Mouse (Mus musculus): ENCODE measurements around the gene Oaz1. TPM values are rescaled to one million over a fixed set of nuclear protein-coding genes. Genes with fewer than 3 reads are reported as not detected.
A peak's percentile ranks its signal among the peaks of the same experiment; 100 is the strongest.

The Oaz1 gene
- polyA plus RNA-seq, 2 experiments, result 882 to 1,813 TPM

GRCm38 (mm10) chr10:80841685-80842084, 15.2 kb downstream of the Oaz1 start:
- Histone ChIP-seq H3K4me3 (replicated peaks; ENCODE audit: low read length) (no peak overlapping the region), H3K9me3 (ENCODE audit: control insufficient read depth, low read length) (no peaks in the 10 kb centered on the region), H3K36me3 (ENCODE audit: control insufficient read depth, insufficient read depth, low read length) (no peaks in the 10 kb centered on the region), H3K4me1 (ENCODE audit: control insufficient read depth, insufficient read depth, low read length) (no peaks in the 10 kb centered on the region), H3K27ac (replicated peaks; ENCODE audit: low read depth, low read length) (no peak overlapping the region), H3K27me3 (ENCODE audit: control insufficient read depth, insufficient read depth, low read length) (peaks cover 44% of the 10 kb centered on the region), H3K9ac (ENCODE audit: low read depth, low read length, severe bottlenecking) (no peak overlapping the region), H3K4me2 (replicated peaks; ENCODE audit: low read depth, low read length, severe bottlenecking) (no peak overlapping the region)
- DNase-seq (ENCODE audit: low spot score) (no peak), ATAC-seq (ENCODE audit: low FRiP score, low read depth) (no peak)
- TF ChIP-seq POLR2A (IDR thresholded peaks at IDR 0.05; ENCODE audit: borderline replicate concordance, extremely low read depth, insufficient read depth, insufficient read length), result no peak
- 82% methylated on average over 2 of the region's 2 CpGs for WGBS

- Histone ChIP-seq H3K9me3 (ENCODE audit: control insufficient read depth, low read length) (no peaks in the 10 kb centered on the region), H3K4me3 (replicated peaks; ENCODE audit: low read length) (no peak overlapping the region), H3K9ac (ENCODE audit: low read depth, low read length, severe bottlenecking) (no peak overlapping the region), H3K36me3 (ENCODE audit: control insufficient read depth, insufficient read depth, low read length) (no peaks in the 10 kb centered on the region), H3K4me2 (replicated peaks; ENCODE audit: low read depth, low read length, severe bottlenecking) (no peak overlapping the region), H3K27ac (replicated peaks; ENCODE audit: low read depth, low read length) (no peak overlapping the region), H3K27me3 (ENCODE audit: control insufficient read depth, insufficient read depth, low read length) (peaks cover 37% of the 10 kb centered on the region), H3K4me1 (ENCODE audit: control insufficient read depth, insufficient read depth, low read length) (no peaks in the 10 kb centered on the region)
- ATAC-seq (ENCODE audit: low FRiP score, low read depth) (no peak), DNase-seq (ENCODE audit: low spot score) (no peak)
- TF ChIP-seq POLR2A (IDR thresholded peaks at IDR 0.05; ENCODE audit: borderline replicate concordance, extremely low read depth, insufficient read depth, insufficient read length), result no peak
- WGBS, result 77% methylated on average over 15 of the region's 15 CpGs
These were observed 15.9 kb downstream of the Oaz1 start for GRCm38 (mm10) chr10:80842334-80842733.

- peak overlapping the region; percentile 40 for H3K4me3 ChIP-seq (replicated peaks; ENCODE audit: low read length)
- TF ChIP-seq POLR2A (IDR thresholded peaks at IDR 0.05; ENCODE audit: borderline replicate concordance, extremely low read depth, insufficient read depth, insufficient read length), result no peak
- peak overlapping the region; percentile 57 for H3K9ac ChIP-seq (ENCODE audit: low read depth, low read length, severe bottlenecking)
- WGBS, result 9% methylated on average over 30 of the region's 32 CpGs
- H3K36me3 ChIP-seq (ENCODE audit: control insufficient read depth, insufficient read depth, low read length), result no peaks in the 10 kb centered on the region
- no peak for DNase-seq (ENCODE audit: low spot score)
- H3K4me1 ChIP-seq (ENCODE audit: control insufficient read depth, insufficient read depth, low read length), result no peaks in the 10 kb centered on the region
- peak overlapping the region; percentile 72 for H3K4me2 ChIP-seq (replicated peaks; ENCODE audit: low read depth, low read length, severe bottlenecking)
- no peaks in the 10 kb centered on the region for H3K9me3 ChIP-seq (ENCODE audit: control insufficient read depth, low read length)
- no peak overlapping the region for H3K27ac ChIP-seq (replicated peaks; ENCODE audit: low read depth, low read length)
- ATAC-seq (ENCODE audit: low FRiP score, low read depth), result no peak
- H3K27me3 ChIP-seq (ENCODE audit: control insufficient read depth, insufficient read depth, low read length), result peaks cover 37% of the 10 kb centered on the region
These were observed 16.9 kb downstream of the Oaz1 start for GRCm38 (mm10) chr10:80843087-80843930.

- H3K9me3 ChIP-seq (ENCODE audit: control insufficient read depth, low read length), result no peaks in the 10 kb centered on the region
- peak within 1 kb of the TSS; percentile 72 for H3K4me2 ChIP-seq (replicated peaks; ENCODE audit: low read depth, low read length, severe bottlenecking)
- DNase-seq (ENCODE audit: low spot score) (no peak), ATAC-seq (ENCODE audit: low FRiP score, low read depth) (no peak)
- H3K36me3 ChIP-seq (ENCODE audit: control insufficient read depth, insufficient read depth, low read length), result no peaks in the 10 kb centered on the region
- 5% methylated on average over 29 of the region's 51 CpGs for WGBS
- TF ChIP-seq POLR2A (IDR thresholded peaks at IDR 0.05; ENCODE audit: borderline replicate concordance, extremely low read depth, insufficient read depth, insufficient read length), result no peak
- H3K27ac ChIP-seq (replicated peaks; ENCODE audit: low read depth, low read length), result no peak within 1 kb of the TSS
- H3K4me1 ChIP-seq (ENCODE audit: control insufficient read depth, insufficient read depth, low read length), result no peaks in the 10 kb centered on the region
- H3K9ac ChIP-seq (ENCODE audit: low read depth, low read length, severe bottlenecking), result peak within 1 kb of the TSS; percentile 57
- peak within 1 kb of the TSS; percentile 40 for H3K4me3 ChIP-seq (replicated peaks; ENCODE audit: low read length)
- H3K27me3 ChIP-seq (ENCODE audit: control insufficient read depth, insufficient read depth, low read length), result peaks cover 37% of the 10 kb centered on the region
These were observed 17.6 kb downstream of the Oaz1 start, which contains the start of gene Lingo3 for GRCm38 (mm10) chr10:80843931-80844547. Gene Lingo3 (minus strand): TSS chr10:80844039.

- 67% methylated on average over 8 of the region's 8 CpGs for WGBS
- Histone ChIP-seq H3K36me3 (ENCODE audit: control insufficient read depth, insufficient read depth, low read length) (no peaks in the 10 kb centered on the region; the same call in 1 of the 2 replicates), H3K9ac (ENCODE audit: low read depth, low read length, severe bottlenecking) (no peak overlapping the region), H3K27me3 (ENCODE audit: control insufficient read depth, insufficient read depth, low read length) (peaks cover 37% of the 10 kb centered on the region), H3K4me2 (replicated peaks; ENCODE audit: low read depth, low read length, severe bottlenecking) (no peak overlapping the region), H3K4me3 (replicated peaks; ENCODE audit: low read length) (no peak overlapping the region), H3K9me3 (ENCODE audit: control insufficient read depth, low read length) (no peaks in the 10 kb centered on the region), H3K4me1 (ENCODE audit: control insufficient read depth, insufficient read depth, low read length) (no peaks in the 10 kb centered on the region), H3K27ac (replicated peaks; ENCODE audit: low read depth, low read length) (no peak overlapping the region)
- ATAC-seq (ENCODE audit: low FRiP score, low read depth) (no peak), DNase-seq (ENCODE audit: low spot score) (no peak)
- no peak for TF ChIP-seq POLR2A (IDR thresholded peaks at IDR 0.05; ENCODE audit: borderline replicate concordance, extremely low read depth, insufficient read depth, insufficient read length)
These were observed 18.7 kb downstream of the Oaz1 start for GRCm38 (mm10) chr10:80845055-80845693.

Data from limb, embryonic 14.5 days (tissue).